Mouse (Mus musculus): ENCODE results near the gene Car6. TPM values are rescaled to one million over a fixed set of nuclear protein-coding genes. Genes with fewer than 3 reads are reported as not detected.

The Car6 gene
- polyA plus RNA-seq, 1 experiment from 2014 or later: not detected

DNA sequence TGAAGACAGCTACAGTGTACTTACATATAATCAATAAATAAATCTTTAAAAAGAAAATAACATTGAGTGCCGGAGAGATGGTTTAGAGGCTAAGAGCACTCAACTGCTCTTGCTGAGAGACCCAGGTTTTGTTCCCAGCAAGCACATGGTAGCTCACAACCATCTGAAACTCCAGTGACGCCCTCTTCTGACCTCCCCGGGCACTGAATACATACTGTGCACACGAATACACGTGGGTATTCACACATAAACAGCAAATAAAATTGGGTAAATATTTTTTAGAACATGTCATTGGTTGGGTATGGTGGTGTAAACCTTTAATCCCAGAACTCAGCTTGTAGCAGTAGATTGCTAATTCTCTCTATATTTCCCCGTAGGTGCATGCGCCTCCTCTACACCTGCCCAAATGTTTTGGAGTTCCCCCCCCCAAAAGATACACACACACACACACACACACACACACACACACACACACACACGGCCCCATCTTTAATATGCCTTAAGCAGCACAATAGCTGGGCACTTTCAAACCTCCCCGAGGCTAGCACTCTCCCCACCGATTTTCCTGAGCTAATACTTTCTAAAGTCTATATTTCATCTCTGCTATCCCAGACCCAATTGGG, 10.9 kb upstream of the Car6 start:
- 0 out of 2 replicates have a peak, but pooled peaks have one; percentile 5 for ATAC-seq (ENCODE audit: borderline replicate concordance, extremely low read depth, low FRiP score, low TSS enrichment)
- Histone ChIP-seq H3K4me2 (peak overlapping the region; percentile 58), H3K4me1 (peaks cover 9% of the 10 kb centered on the region), H3K36me3 (no peaks in the 10 kb centered on the region), H3K27ac (no peak overlapping the region), H3K9me3 (no peaks in the 10 kb centered on the region), H3K4me3 (peak overlapping the region; percentile 31), H3K27me3 (no peaks in the 10 kb centered on the region), H3K9ac (0 out of 2 replicates have a peak overlapping the region, but pooled peaks have one; percentile 5)
- WGBS: 47% methylated on average over 10 of the region's 10 CpGs

GRCm38 (mm10) chr4:150210306-150210705, 9.2 kb upstream of the Car6 start:
- H3K36me3 ChIP-seq: no peaks in the 10 kb centered on the region
- WGBS: 81% methylated on average over 8 of the region's 8 CpGs
- no peaks in the 10 kb centered on the region for H3K9me3 ChIP-seq

GRCm38 (mm10) chr4:150209751-150210150, 8.6 kb upstream of the Car6 start:
- Histone ChIP-seq H3K4me3 (no peak overlapping the region), H3K4me2 (no peak overlapping the region), H3K36me3 (no peaks in the 10 kb centered on the region), H3K27me3 (no peaks in the 10 kb centered on the region), H3K9me3 (no peaks in the 10 kb centered on the region), H3K9ac (no peak overlapping the region), H3K4me1 (peaks cover 9% of the 10 kb centered on the region), H3K27ac (no peak overlapping the region)
- no peak for ATAC-seq (ENCODE audit: borderline replicate concordance, extremely low read depth, low FRiP score, low TSS enrichment)
- WGBS: 93% methylated on average over 5 of the region's 5 CpGs

More at GRCm38 (mm10) chr4:150210306-150210705, 9.2 kb upstream of the Car6 start:
- no peak for ATAC-seq (ENCODE audit: borderline replicate concordance, extremely low read depth, low FRiP score, low TSS enrichment)
- Histone ChIP-seq H3K4me1 (peaks cover 9% of the 10 kb centered on the region), H3K4me2 (no peak overlapping the region), H3K4me3 (no peak overlapping the region), H3K27ac (no peak overlapping the region), H3K27me3 (no peaks in the 10 kb centered on the region), H3K9ac (no peak overlapping the region)

GRCm38 (mm10) chr4:150204877-150205276, 3.7 kb upstream of the Car6 start:
- H3K4me2 ChIP-seq: no peak overlapping the region
- H3K9ac ChIP-seq: no peak overlapping the region
- no peak for ATAC-seq (ENCODE audit: borderline replicate concordance, extremely low read depth, low FRiP score, low TSS enrichment)
- no peaks in the 10 kb centered on the region for H3K4me1 ChIP-seq
- no peaks in the 10 kb centered on the region for H3K27me3 ChIP-seq
- no peaks in the 10 kb centered on the region for H3K36me3 ChIP-seq
- no peak overlapping the region for H3K4me3 ChIP-seq
- no peak overlapping the region for H3K27ac ChIP-seq
- no peaks in the 10 kb centered on the region for H3K9me3 ChIP-seq
- WGBS: 51% methylated on average over 3 of the region's 3 CpGs

GRCm38 (mm10) chr4:150202702-150203101, 1.6 kb upstream of the Car6 start:
- no peak for ATAC-seq (ENCODE audit: borderline replicate concordance, extremely low read depth, low FRiP score, low TSS enrichment)
- 83% methylated on average over 5 of the region's 5 CpGs for WGBS
- Histone ChIP-seq H3K27me3 (no peaks in the 10 kb centered on the region), H3K9ac (no peak overlapping the region), H3K9me3 (no peaks in the 10 kb centered on the region), H3K4me2 (no peak overlapping the region), H3K36me3 (no peaks in the 10 kb centered on the region), H3K4me3 (no peak overlapping the region), H3K4me1 (no peaks in the 10 kb centered on the region), H3K27ac (no peak overlapping the region; the same call in 1 of the 2 replicates)

GRCm38 (mm10) chr4:150198268-150198667, 2.9 kb downstream of the Car6 start:
- no peak overlapping the region for H3K4me2 ChIP-seq
- H3K27ac ChIP-seq: no peak overlapping the region
- no peaks in the 10 kb centered on the region for H3K9me3 ChIP-seq
- no peaks in the 10 kb centered on the region for H3K4me1 ChIP-seq
- H3K9ac ChIP-seq: no peak overlapping the region
- H3K36me3 ChIP-seq: no peaks in the 10 kb centered on the region
- ATAC-seq (ENCODE audit: borderline replicate concordance, extremely low read depth, low FRiP score, low TSS enrichment): no peak
- 69% methylated on average over 9 of the region's 9 CpGs for WGBS
- H3K27me3 ChIP-seq: no peaks in the 10 kb centered on the region
- no peak overlapping the region for H3K4me3 ChIP-seq

DNA sequence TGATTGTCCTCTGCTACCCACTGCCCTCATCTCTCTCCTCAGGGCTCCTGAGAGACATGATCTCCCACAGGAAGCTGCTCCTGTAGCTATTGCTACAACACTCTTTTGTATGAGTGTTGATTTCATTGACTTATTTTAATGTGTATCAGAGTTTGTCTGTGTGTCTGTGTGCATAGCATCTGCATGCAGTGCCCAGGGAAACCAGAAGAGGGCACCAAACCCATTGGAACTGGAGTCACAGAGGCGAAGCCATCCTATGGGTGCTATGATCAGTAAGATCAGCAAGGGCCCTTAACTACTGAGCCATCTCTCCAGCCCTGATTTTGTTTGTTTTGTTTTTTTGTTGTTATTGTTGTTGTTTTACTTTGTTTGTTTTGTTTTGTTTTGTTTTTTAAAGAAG, 7.2 kb downstream of the Car6 start:
- Histone ChIP-seq H3K27ac (no peak overlapping the region), H3K27me3 (no peaks in the 10 kb centered on the region), H3K9ac (no peak overlapping the region), H3K9me3 (no peaks in the 10 kb centered on the region), H3K36me3 (no peaks in the 10 kb centered on the region), H3K4me2 (no peak overlapping the region), H3K4me3 (no peak overlapping the region), H3K4me1 (no peaks in the 10 kb centered on the region)
- no peak for ATAC-seq (ENCODE audit: borderline replicate concordance, extremely low read depth, low FRiP score, low TSS enrichment)
- WGBS: 36% methylated on average over 1 of the region's 1 CpGs

- Histone ChIP-seq H3K36me3 (no peaks in the 10 kb centered on the region), H3K9ac (no peak overlapping the region), H3K4me2 (no peak overlapping the region), H3K27ac (no peak overlapping the region), H3K9me3 (no peaks in the 10 kb centered on the region), H3K4me1 (no peaks in the 10 kb centered on the region), H3K4me3 (no peak overlapping the region), H3K27me3 (no peaks in the 10 kb centered on the region)
- no peak for ATAC-seq (ENCODE audit: borderline replicate concordance, extremely low read depth, low FRiP score, low TSS enrichment)
- 81% methylated on average over 6 of the region's 6 CpGs for WGBS
These were observed 8.9 kb downstream of the Car6 start for GRCm38 (mm10) chr4:150192199-150192598.

- H3K9ac ChIP-seq: no peak overlapping the region
- no peaks in the 10 kb centered on the region for H3K9me3 ChIP-seq
- no peak for ATAC-seq (ENCODE audit: borderline replicate concordance, extremely low read depth, low FRiP score, low TSS enrichment)
- no peaks in the 10 kb centered on the region for H3K4me1 ChIP-seq
- no peak overlapping the region for H3K4me3 ChIP-seq
- H3K27ac ChIP-seq: no peak overlapping the region
- H3K4me2 ChIP-seq: no peak overlapping the region
- no peaks in the 10 kb centered on the region for H3K27me3 ChIP-seq
- 42% methylated on average over 11 of the region's 11 CpGs for WGBS
- H3K36me3 ChIP-seq: no peaks in the 10 kb centered on the region
These were observed 12.9 kb downstream of the Car6 start for GRCm38 (mm10) chr4:150188236-150188635.

GRCm38 (mm10) chr4:150181304-150181703, 19.8 kb downstream of the Car6 start:
- no peaks in the 10 kb centered on the region for H3K9me3 ChIP-seq
- ATAC-seq (ENCODE audit: borderline replicate concordance, extremely low read depth, low FRiP score, low TSS enrichment): no peak
- H3K9ac ChIP-seq: no peak overlapping the region
- H3K4me2 ChIP-seq: no peak overlapping the region
- H3K27ac ChIP-seq: no peak overlapping the region
- 87% methylated on average over 7 of the region's 7 CpGs for WGBS
- H3K27me3 ChIP-seq: no peaks in the 10 kb centered on the region
- H3K36me3 ChIP-seq: no peaks in the 10 kb centered on the region
- H3K4me3 ChIP-seq: no peak overlapping the region
- peaks cover 3% of the 10 kb centered on the region; the same call in 1 of the 2 replicates for H3K4me1 ChIP-seq

- H3K9ac ChIP-seq: no peak overlapping the region
- no peak for ATAC-seq (ENCODE audit: borderline replicate concordance, extremely low read depth, low FRiP score, low TSS enrichment)
These were observed 23.0 kb downstream of the Car6 start for GRCm38 (mm10) chr4:150178131-150178530.

GRCm38 (mm10) chr4:150177122-150177521, 24.0 kb downstream of the Car6 start:
- no peak overlapping the region for H3K27ac ChIP-seq
- no peaks in the 10 kb centered on the region for H3K36me3 ChIP-seq
- no peaks in the 10 kb centered on the region for H3K27me3 ChIP-seq
- H3K9me3 ChIP-seq: no peaks in the 10 kb centered on the region
- WGBS: 65% methylated on average over 8 of the region's 8 CpGs
- no peak overlapping the region for H3K4me2 ChIP-seq
- ATAC-seq (ENCODE audit: borderline replicate concordance, extremely low read depth, low FRiP score, low TSS enrichment): no peak
- no peak overlapping the region for H3K4me3 ChIP-seq
- H3K4me1 ChIP-seq: peaks cover 3% of the 10 kb centered on the region; the same call in 1 of the 2 replicates
- no peak overlapping the region for H3K9ac ChIP-seq

More at GRCm38 (mm10) chr4:150178131-150178530, 23.0 kb downstream of the Car6 start:
- H3K36me3 ChIP-seq: no peaks in the 10 kb centered on the region
- WGBS: 45% methylated on average over 4 of the region's 4 CpGs
- H3K4me3 ChIP-seq: no peak overlapping the region
- no peaks in the 10 kb centered on the region for H3K9me3 ChIP-seq
- H3K4me2 ChIP-seq: no peak overlapping the region
- H3K27ac ChIP-seq: no peak overlapping the region
- peaks cover 3% of the 10 kb centered on the region; the same call in 1 of the 2 replicates for H3K4me1 ChIP-seq
- H3K27me3 ChIP-seq: no peaks in the 10 kb centered on the region

Data from lung, embryonic 15.5 days (tissue).